Mouse (Mus musculus) forebrain, embryonic 12.5 days (tissue): ENCODE results near the gene Ppef2. TPM values are rescaled to one million over a fixed set of nuclear protein-coding genes. Genes with fewer than 3 reads are reported as not detected.
"Not testable (repeated sequence)": the region's sequence is repeated elsewhere in the genome, so short reads cannot be mapped to it uniquely, and the experiment has no call there.

ENCODE experiments used
- ATAC-seq: fragments of 200-750 bp; cut with Nextera tagmentation; 2 replicates; pipeline ENCODE4 v1.8.0; 2017; ENCODE audit warnings: moderate TSS enrichment; ENCODE audit not compliant: low FRiP score
- H3K27ac ChIP-seq: fragments of 300-500 bp; sonication (generic); 2 replicates; pipeline ENCODE4 v1.5.1; 2016; ENCODE audit warnings: mild to moderate bottlenecking
- H3K27me3 ChIP-seq: fragments of 300-500 bp; sonication (generic); 2 replicates; pipeline ENCODE4 v1.6.1; 2016; ENCODE audit warnings: mild to moderate bottlenecking
- H3K36me3 ChIP-seq: fragments of 300-500 bp; sonication (generic); replicated peaks from 2 replicates; pipeline ENCODE4 v1.6.1; 2016; ENCODE audit warnings: mild to moderate bottlenecking
- H3K4me1 ChIP-seq: fragments of 300-500 bp; sonication (generic); 2 replicates; pipeline ENCODE4 v1.6.1; 2016
- H3K4me2 ChIP-seq: fragments of 300-500 bp; sonication (generic); 2 replicates; pipeline ENCODE4 v1.6.1; 2016; ENCODE audit warnings: mild to moderate bottlenecking, moderate library complexity
- H3K4me3 ChIP-seq: fragments of 300-500 bp; sonication (generic); replicated peaks from 2 replicates; pipeline ENCODE4 v1.5.1; 2016; ENCODE audit warnings: mild to moderate bottlenecking
- H3K9ac ChIP-seq: fragments of 300-500 bp; sonication (generic); 2 replicates; pipeline ENCODE4 v1.6.1; 2016; ENCODE audit warnings: mild to moderate bottlenecking
- H3K9me3 ChIP-seq: fragments of 300-500 bp; sonication (generic); 2 replicates; pipeline ENCODE4 v1.6.1; 2016
- WGBS: fragments of 180-500 bp; shearing (Covaris S2); methylation state at CpG from one replicate; pipeline ENCODE4 v1.1.7; 2016; 5-methylcytosine and 5-hydroxymethylcytosine counted together
- polyA plus RNA-seq: library from polyadenylated mRNA; unstranded; fragments of >200 nt; fragmentation: Nextera tagmentation; extraction: Ambion mirVana; gene quantifications from 2 replicates; pipeline ENCODE4 v1.2.1, GENCODE M21; 2016

Gene Ppef2
- polyA plus RNA-seq, 1 experiment from 2014 or later = 0.34 TPM

DNA sequence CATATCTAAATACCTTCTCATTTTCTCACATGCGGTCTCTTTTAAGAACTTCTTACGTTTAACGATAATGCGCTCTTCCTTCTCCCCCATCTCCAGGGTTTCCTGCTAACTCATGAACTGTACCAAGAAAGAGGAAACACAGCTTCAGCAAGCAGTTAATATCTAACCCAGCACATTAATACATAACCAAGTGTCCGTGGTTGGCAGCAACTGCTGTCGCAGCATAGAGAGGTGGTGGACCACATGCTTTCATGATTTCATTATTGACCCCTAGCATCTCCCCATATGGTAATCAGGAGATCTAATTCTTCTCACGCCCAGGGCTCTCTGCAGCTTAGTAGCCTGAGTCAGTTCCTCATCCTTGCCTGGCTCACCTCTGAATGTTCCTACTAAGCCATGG is 50.9 kb downstream of the Ppef2 start:
- no peak for ATAC-seq
- Histone ChIP-seq H3K9ac (no peak overlapping the region), H3K36me3 (peaks cover 51% of the 10 kb centered on the region), H3K27ac (no peak overlapping the region), H3K27me3 (no peaks in the 10 kb centered on the region), H3K9me3 (no peaks in the 10 kb centered on the region), H3K4me3 (no peak overlapping the region), H3K4me2 (no peak overlapping the region), H3K4me1 (no peaks in the 10 kb centered on the region)
- 96% methylated on average over 7 of the region's 7 CpGs for WGBS

DNA sequence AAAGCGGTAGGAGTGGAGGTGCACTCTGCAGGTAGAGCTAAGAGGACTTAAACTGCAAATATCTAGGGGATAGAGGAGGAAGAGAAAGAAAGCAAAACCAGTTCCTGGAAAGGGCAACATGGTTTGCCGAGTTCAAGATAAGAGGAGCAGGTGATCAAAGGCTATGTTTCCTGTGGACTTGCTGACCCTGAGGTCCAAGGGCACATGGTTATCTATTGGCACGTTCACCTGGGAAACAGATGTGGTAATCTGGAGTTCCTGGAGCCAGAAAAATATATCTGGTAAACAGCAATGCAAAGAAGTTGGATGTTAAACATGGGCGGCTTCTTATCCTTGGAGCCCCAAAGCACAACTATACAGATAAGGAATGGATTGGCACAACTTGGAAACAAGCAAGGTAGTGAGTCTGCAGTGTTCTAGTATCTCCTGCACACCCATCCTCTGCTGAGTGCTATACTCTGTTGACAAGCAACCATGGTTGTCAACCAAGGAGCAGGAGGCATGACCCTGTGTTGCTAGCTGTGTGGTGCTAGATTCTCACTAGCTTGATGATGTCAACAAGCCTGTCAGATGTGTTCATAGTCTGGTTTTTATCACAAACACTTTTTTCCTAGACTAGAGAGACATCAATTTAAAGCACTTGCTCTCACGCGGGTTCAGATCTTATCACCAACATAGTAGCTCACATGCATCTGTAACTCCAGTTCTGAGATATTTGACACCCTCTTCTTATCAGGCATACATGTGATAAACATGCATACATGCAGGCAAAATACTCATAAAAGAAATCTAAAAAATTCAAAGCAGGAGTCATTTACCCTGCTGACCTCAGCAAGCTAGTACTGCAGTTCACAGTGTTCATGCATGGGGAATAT is 51.7 kb downstream of the Ppef2 start:
- Histone ChIP-seq H3K4me1 (no peaks in the 10 kb centered on the region), H3K27me3 (no peaks in the 10 kb centered on the region), H3K9me3 (no peaks in the 10 kb centered on the region), H3K27ac (no peak overlapping the region), H3K9ac (no peak overlapping the region), H3K4me2 (no peak overlapping the region), H3K36me3 (peaks cover 58% of the 10 kb centered on the region), H3K4me3 (no peak overlapping the region)
- no peak for ATAC-seq
- WGBS = 91% methylated on average over 6 of the region's 6 CpGs

DNA sequence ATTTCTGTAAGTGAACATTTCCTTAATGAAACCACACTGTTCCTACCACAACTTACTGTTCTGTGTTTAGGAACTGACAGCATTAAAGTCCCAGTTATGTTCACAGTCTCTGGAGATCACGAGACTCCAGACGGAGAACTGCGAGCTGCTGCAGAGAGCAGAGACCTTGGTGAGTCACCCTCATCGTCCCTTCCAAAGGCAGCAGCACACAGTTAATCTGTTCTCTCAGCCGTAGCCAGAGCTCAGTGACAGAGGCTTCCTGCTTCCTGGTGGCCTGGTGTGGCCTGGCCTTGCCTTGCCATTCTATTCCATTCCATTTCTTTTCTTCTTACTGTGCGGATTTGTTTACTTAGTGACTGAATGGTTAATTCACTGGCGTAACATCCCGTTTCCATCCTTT is 57.8 kb downstream of the Ppef2 start:
- 84% methylated on average over 8 of the region's 8 CpGs for WGBS
- Histone ChIP-seq H3K36me3 (peaks cover 82% of the 10 kb centered on the region), H3K27ac (no peak overlapping the region)

DNA sequence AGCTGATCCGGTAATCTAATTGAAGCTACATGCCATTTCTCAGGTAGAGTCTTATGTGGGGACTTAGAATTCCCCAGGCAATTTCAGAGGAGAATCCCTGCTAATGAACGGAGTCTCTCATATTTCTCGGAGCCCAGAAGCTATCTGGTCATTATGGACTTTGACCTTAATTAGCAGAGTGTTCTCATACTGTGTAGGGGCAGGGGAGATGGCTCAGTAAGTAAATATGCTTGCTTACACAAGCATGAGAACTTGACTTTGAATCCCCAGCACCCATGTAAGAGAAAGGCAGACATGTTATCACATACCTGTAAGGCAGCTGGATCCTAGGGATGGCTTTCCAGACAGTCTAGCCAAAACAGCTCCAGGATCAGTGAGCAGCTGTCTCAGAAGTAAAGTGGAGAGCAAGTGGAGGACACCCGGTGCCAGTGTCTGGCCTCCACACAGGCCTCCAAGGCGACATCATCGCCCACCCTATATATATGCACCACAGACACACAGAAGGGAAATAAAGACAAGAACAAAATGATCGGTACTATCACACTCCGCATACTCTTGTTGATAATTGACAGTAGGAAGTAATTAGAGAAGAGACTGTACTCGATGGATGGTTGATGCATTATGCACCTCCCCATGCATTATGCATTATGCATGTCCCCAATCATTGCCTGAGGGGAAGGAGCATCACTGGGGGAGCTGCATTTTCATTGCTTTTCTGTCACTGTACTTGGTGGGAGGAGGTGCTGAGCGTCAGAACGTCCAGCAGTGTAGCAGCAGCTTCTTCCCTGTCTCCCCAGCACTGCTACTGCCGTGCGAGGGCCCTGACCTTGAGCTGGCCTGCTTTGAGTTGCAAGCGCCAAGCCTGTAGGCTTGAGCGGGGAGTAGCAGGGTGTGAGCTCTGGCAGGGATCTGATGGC is 58.9 kb downstream of the Ppef2 start:
- 80% methylated on average over 15 of the region's 15 CpGs for WGBS
- 0 out of 2 replicates have a peak, but pooled peaks have one; percentile 55 for ATAC-seq
- H3K4me2 ChIP-seq = no peak overlapping the region
- no peak overlapping the region for H3K4me3 ChIP-seq
- no peak overlapping the region for H3K9ac ChIP-seq
- peaks cover 83% of the 10 kb centered on the region for H3K36me3 ChIP-seq
- peak overlapping the region; percentile 53; the same call in 1 of the 2 replicates for H3K27ac ChIP-seq
- H3K27me3 ChIP-seq = no peaks in the 10 kb centered on the region
- H3K4me1 ChIP-seq = peaks cover 6% of the 10 kb centered on the region; the same call in 1 of the 2 replicates
- no peaks in the 10 kb centered on the region for H3K9me3 ChIP-seq

More for the DNA sequence above, 57.8 kb downstream of the Ppef2 start:
- no peaks in the 10 kb centered on the region for H3K27me3 ChIP-seq
- peaks cover 6% of the 10 kb centered on the region; the same call in 1 of the 2 replicates for H3K4me1 ChIP-seq
- no peak overlapping the region for H3K4me3 ChIP-seq
- H3K4me2 ChIP-seq = no peak overlapping the region
- no peak overlapping the region for H3K9ac ChIP-seq
- ATAC-seq = no peak
- no peaks in the 10 kb centered on the region for H3K9me3 ChIP-seq

DNA sequence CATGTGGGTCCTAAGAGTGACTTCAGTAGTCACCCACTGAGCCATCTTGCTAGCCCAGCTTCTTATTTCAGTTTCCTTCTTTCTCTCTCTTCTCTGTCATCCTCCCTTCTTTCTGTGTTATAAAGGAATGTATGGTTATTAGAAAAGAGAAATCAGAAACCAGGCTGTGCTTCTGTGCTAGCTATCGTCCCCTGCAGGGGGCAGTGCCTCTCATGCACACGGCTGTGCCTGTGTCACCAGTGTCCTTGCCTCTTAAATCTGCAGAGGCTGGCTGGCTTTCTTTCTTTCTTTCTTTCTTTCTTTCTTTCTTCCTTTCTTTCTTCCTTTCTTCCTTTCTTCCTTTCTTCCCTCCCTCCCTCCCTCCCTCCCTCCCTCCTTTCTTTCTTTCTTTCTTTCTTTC is 60.4 kb downstream of the Ppef2 start:
- H3K4me3 ChIP-seq, H3K9ac ChIP-seq, H3K4me2 ChIP-seq, ATAC-seq, H3K27ac ChIP-seq, H3K9me3 ChIP-seq, H3K4me1 ChIP-seq, H3K27me3 ChIP-seq: not testable (repeated sequence)
- peaks cover 74% of the 10 kb centered on the region for H3K36me3 ChIP-seq
- 69% methylated on average over 2 of the region's 2 CpGs for WGBS

DNA sequence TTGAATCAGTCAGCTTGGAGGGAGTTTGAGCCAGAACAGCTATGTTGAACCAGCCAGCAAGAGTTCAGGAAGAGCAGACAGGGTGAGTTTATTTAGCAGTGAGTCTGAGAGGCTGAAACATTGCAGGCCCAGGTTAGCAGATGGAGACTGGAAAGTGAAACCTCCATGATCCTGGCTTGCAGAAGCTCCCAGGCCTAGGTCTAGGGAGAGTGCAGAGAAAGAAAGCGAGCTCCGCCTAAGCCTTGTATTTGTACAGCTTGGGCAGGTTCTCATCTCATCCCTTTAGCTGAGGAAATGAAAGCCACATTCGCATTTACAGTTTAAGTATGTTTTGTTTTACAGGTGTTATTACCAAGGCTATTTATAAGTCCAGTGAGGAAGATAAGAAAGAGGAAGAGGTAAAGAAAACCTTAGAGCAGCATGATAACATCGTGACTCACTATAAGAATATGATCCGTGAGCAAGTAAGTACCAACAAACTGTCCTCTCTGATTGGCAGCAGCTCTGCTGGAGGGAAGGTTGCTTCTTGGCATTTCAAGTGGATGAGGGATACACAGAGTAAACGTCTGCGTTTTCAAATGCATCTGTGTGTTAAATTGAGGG is 67.1 kb downstream of the Ppef2 start:
- no peak overlapping the region for H3K9ac ChIP-seq
- H3K27ac ChIP-seq = no peak overlapping the region
- H3K36me3 ChIP-seq = peaks cover 57% of the 10 kb centered on the region
- H3K27me3 ChIP-seq = no peaks in the 10 kb centered on the region
- H3K9me3 ChIP-seq = 0 out of 2 replicates have a peak, but pooled peaks cover 2% of the 10 kb centered on the region
- H3K4me3 ChIP-seq = no peak overlapping the region
- H3K4me2 ChIP-seq = no peak overlapping the region
- ATAC-seq = no peak
- WGBS = 92% methylated on average over 7 of the region's 7 CpGs
- H3K4me1 ChIP-seq = no peaks in the 10 kb centered on the region

DNA sequence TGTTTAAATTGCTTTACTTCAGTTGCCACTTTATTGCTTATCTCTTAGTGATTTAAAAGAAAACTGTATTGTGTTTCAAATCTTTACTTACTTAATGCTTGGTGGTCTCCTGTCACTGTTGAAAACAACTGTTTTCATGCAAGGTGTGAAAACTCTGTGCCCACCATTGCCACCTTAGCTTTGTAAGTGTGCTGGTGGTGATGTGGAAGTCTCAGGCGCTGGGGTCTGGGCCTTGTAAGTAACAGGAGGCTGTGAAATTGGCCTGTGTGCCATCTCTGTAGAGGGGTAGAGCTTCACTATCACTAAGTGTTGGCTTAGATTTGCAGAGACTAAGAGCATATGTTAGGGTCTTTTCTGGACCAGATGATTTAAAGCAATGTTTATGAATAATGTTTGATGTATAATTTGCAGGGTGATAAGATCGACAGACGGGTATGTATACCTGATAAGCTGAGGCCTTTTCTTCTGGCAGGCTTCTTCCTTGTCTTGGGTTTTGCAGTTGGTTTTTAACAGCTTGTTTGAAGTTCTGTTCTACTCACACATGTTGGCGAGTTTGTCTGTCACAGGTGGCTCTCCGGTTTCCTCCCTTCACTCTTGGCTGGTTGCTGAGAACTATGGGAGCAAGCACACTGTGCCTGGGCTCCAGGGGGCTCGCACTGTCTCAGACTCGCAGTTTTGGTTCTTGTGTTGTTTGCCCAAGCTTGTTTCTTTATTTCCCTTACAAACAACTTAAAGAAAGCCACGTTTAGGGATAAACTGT is 72.8 kb downstream of the Ppef2 start:
- Histone ChIP-seq H3K4me1 (no peaks in the 10 kb centered on the region), H3K36me3 (peaks cover 54% of the 10 kb centered on the region), H3K27me3 (no peaks in the 10 kb centered on the region), H3K9me3 (no peaks in the 10 kb centered on the region), H3K4me2 (no peak overlapping the region), H3K27ac (no peak overlapping the region), H3K9ac (no peak overlapping the region), H3K4me3 (no peak overlapping the region)
- WGBS = 89% methylated on average over 8 of the region's 8 CpGs
- ATAC-seq = no peak

Other genes with a start within 250 kb of the Ppef2 start
- 0.77 and 0.88 TPM in 2 replicates for gene Cdkl2, start 212.4 kb downstream of the Ppef2 start, polyA plus RNA-seq
- gene G3bp2, start 172.6 kb downstream of the Ppef2 start, polyA plus RNA-seq = 305 and 322 TPM in 2 replicates
- gene Uso1, start 118.3 kb downstream of the Ppef2 start, polyA plus RNA-seq = 48.1 and 51.2 TPM in 2 replicates
- gene U90926, start 40.9 kb downstream of the Ppef2 start, polyA plus RNA-seq = not detected in 2 replicates
- gene Naaa, start 21.9 kb upstream of the Ppef2 start, polyA plus RNA-seq = 3.7 and 4.1 TPM in 2 replicates
- 41.8 and 42.0 TPM in 2 replicates for gene Sdad1, start 54.2 kb upstream of the Ppef2 start, polyA plus RNA-seq
- gene Cxcl9, start 71.8 kb upstream of the Ppef2 start, polyA plus RNA-seq = not detected in 2 replicates
- 0.79 and 0.83 TPM in 2 replicates for gene Art3, start 75.5 kb upstream of the Ppef2 start, polyA plus RNA-seq
- gene Cxcl10, start 92.6 kb upstream of the Ppef2 start, polyA plus RNA-seq = 0.29 TPM in 1 of 2 replicates, not detected in the other
- 57.3 and 58.4 TPM in 2 replicates for gene Nup54, start 178.9 kb upstream of the Ppef2 start, polyA plus RNA-seq